Mouse (Mus musculus) intestine, postnatal 0 days (tissue): ENCODE measurements around the gene Hist1h4h. TPM values are rescaled to one million over a fixed set of nuclear protein-coding genes. Genes with fewer than 3 reads are reported as not detected.

Experiments used
- ATAC-seq: fragments of 200-750 bp; cut with Nextera tagmentation; 2 replicates; pipeline ENCODE4 v1.8.0; 2017; ENCODE audit warnings: mild to moderate bottlenecking, moderate TSS enrichment, moderate library complexity
- H3K27ac ChIP-seq: fragments of 300-500 bp; sonication (generic); 2 replicates; pipeline ENCODE4 v1.5.1; 2014; ENCODE audit warnings: mild to moderate bottlenecking, low read depth, low read length, moderate library complexity
- H3K27me3 ChIP-seq: fragments of 300-500 bp; sonication (generic); replicated peaks from 2 replicates; pipeline ENCODE4 v1.6.1; 2014; ENCODE audit warnings: low read length, mixed read lengths; ENCODE audit not compliant: control insufficient read depth, insufficient read depth
- H3K36me3 ChIP-seq: fragments of 300-500 bp; sonication (generic); 2 replicates; pipeline ENCODE4 v1.6.1; 2014; ENCODE audit warnings: mild to moderate bottlenecking, moderate library complexity; ENCODE audit not compliant: control insufficient read depth, insufficient read depth
- H3K4me1 ChIP-seq: fragments of 300-500 bp; sonication (generic); replicated peaks from 2 replicates; pipeline ENCODE4 v1.6.1; 2014; ENCODE audit warnings: antibody characterized with exemption, low read length, mixed read lengths; ENCODE audit not compliant: control insufficient read depth, insufficient read depth
- H3K4me2 ChIP-seq: fragments of 300-500 bp; sonication (generic); replicated peaks from 2 replicates; pipeline ENCODE4 v1.6.1; 2014; ENCODE audit warnings: low read depth, mild to moderate bottlenecking, moderate library complexity
- H3K4me3 ChIP-seq: fragments of 300-500 bp; sonication (generic); 2 replicates; pipeline ENCODE4 v1.5.1; 2014; ENCODE audit warnings: low read depth, low read length
- H3K9ac ChIP-seq: fragments of 300-500 bp; sonication (generic); 2 replicates; pipeline ENCODE4 v1.6.1; 2014; ENCODE audit warnings: mild to moderate bottlenecking, low read depth, low read length
- H3K9me3 ChIP-seq: fragments of 300-500 bp; sonication (generic); 2 replicates; pipeline ENCODE4 v1.6.1; 2016; ENCODE audit warnings: mixed run types; ENCODE audit not compliant: control insufficient read depth
- CTCF ChIP-seq: sonication (generic); IDR thresholded peaks from 2 replicates; pipeline ENCODE4 v1.5.1; 2016; ENCODE audit warnings: low read depth, mild to moderate bottlenecking, control low read depth, antibody characterized with exemption, moderate library complexity
- WGBS: fragments of 180-500 bp; shearing (Covaris S2); extraction: QIAGEN DNeasy Blood & Tissue Kit; methylation state at CpG from one replicate; pipeline ENCODE4 v1.1.7; 2014; 5-methylcytosine and 5-hydroxymethylcytosine counted together
- polyA plus RNA-seq: library from polyadenylated mRNA; unstranded; fragments of >200 nt; fragmentation: Nextera tagmentation; extraction: Ambion mirVana; gene quantifications from 2 replicates; pipeline ENCODE4 v1.2.1, GENCODE M21; 2015

Gene Hist1h4h
- polyA plus RNA-seq, 1 experiment from 2014 or later, result 6.1 TPM

DNA sequence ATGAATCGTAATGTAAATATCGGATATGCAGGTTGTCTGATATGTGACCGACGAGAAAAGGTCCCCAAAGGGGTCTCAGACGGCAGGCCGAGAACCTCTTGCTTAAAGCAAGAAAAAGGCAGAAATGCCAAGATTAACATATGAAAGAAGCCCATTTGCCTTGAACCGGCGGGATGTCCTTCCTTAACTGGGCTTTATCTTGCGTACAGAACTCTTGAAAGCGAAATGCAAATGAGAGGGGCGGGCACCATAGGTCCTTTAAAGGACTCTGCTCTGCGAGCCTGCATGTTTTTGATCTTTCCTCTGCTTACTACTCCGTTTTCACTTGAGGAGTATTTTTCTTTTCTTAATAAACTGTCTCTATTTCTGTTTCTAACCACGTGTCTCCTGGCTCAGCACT lies 38.9 kb upstream of the Hist1h4h start:
- H3K4me1 ChIP-seq, result no peaks in the 10 kb centered on the region
- H3K27ac ChIP-seq, result no peak overlapping the region
- no peak for ATAC-seq
- H3K36me3 ChIP-seq, result no peaks in the 10 kb centered on the region
- no peaks in the 10 kb centered on the region for H3K9me3 ChIP-seq
- no peak overlapping the region for H3K9ac ChIP-seq
- WGBS, result 23% methylated on average over 14 of the region's 14 CpGs
- TF ChIP-seq CTCF, result no peak
- peak overlapping the region; percentile 55 for H3K4me2 ChIP-seq
- H3K27me3 ChIP-seq, result no peaks in the 10 kb centered on the region
- peak overlapping the region; percentile 20; the same call in 1 of the 2 replicates for H3K4me3 ChIP-seq

GRCm38 (mm10) chr13:23495526-23495925 lies 35.3 kb upstream of the Hist1h4h start:
- no peak overlapping the region for H3K27ac ChIP-seq
- no peaks in the 10 kb centered on the region; the same call in 1 of the 2 replicates for H3K4me1 ChIP-seq
- H3K4me2 ChIP-seq, result no peak overlapping the region
- H3K9ac ChIP-seq, result no peak overlapping the region
- no peaks in the 10 kb centered on the region for H3K9me3 ChIP-seq
- no peak overlapping the region for H3K4me3 ChIP-seq
- 75% methylated on average over 6 of the region's 6 CpGs for WGBS
- TF ChIP-seq CTCF, result no peak
- H3K27me3 ChIP-seq, result no peaks in the 10 kb centered on the region
- H3K36me3 ChIP-seq, result no peaks in the 10 kb centered on the region
- no peak for ATAC-seq

DNA sequence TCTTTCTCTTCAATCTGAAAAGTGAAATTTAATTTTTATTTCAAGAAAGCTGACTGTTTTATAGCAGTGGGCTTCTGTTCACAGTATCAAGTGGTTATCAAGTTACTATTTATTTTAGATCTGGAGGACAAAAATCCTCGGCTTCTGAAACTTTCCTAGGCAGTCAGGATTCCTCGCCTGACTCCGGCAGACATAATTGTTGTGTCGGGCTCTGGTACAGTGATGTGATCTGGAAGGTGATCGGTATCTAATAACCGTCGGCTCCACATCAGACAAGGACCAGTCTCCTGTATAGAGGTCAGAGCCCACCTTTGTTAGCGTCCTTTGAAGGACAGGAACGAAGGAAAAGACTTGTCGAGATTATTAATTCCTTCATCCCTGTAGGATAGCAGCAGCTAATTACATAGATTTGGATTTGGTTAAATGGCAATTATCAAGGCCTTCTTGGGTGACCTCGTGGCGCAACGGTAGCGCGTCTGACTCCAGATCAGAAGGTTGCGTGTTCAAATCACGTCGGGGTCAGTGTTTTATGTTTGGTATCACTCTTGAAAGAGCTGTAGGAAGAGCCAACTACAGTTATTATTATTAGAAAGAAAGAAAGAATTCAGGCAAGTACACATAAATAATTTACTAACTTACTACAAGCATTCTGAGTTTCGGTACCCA lies 33.1 kb upstream of the Hist1h4h start:
- WGBS, result 14% methylated on average over 19 of the region's 19 CpGs
- Histone ChIP-seq H3K4me3 (peak overlapping the region; percentile 32), H3K9ac (no peak overlapping the region), H3K9me3 (no peaks in the 10 kb centered on the region), H3K4me1 (no peaks in the 10 kb centered on the region; the same call in 1 of the 2 replicates), H3K36me3 (no peaks in the 10 kb centered on the region), H3K27ac (no peak overlapping the region), H3K4me2 (peak overlapping the region; percentile 62), H3K27me3 (no peaks in the 10 kb centered on the region)
- no peak for ATAC-seq
- no peak for TF ChIP-seq CTCF

GRCm38 (mm10) chr13:23498653-23499052 lies 32.2 kb upstream of the Hist1h4h start:
- no peaks in the 10 kb centered on the region; the same call in 1 of the 2 replicates for H3K4me1 ChIP-seq
- H3K36me3 ChIP-seq, result no peaks in the 10 kb centered on the region
- H3K9ac ChIP-seq, result no peak overlapping the region
- H3K27me3 ChIP-seq, result no peaks in the 10 kb centered on the region
- 13% methylated on average over 10 of the region's 10 CpGs for WGBS
- H3K4me2 ChIP-seq, result peak overlapping the region; percentile 62
- H3K4me3 ChIP-seq, result peak overlapping the region; percentile 32
- no peak for ATAC-seq
- no peaks in the 10 kb centered on the region for H3K9me3 ChIP-seq
- TF ChIP-seq CTCF, result no peak
- no peak overlapping the region for H3K27ac ChIP-seq

- WGBS, result 33% methylated on average over 7 of the region's 7 CpGs
- no peaks in the 10 kb centered on the region; the same call in 1 of the 2 replicates for H3K4me1 ChIP-seq
- no peaks in the 10 kb centered on the region for H3K9me3 ChIP-seq
- H3K36me3 ChIP-seq, result no peaks in the 10 kb centered on the region
- H3K4me3 ChIP-seq, result no peak overlapping the region
- H3K4me2 ChIP-seq, result no peak overlapping the region
- H3K9ac ChIP-seq, result no peak overlapping the region
- TF ChIP-seq CTCF, result no peak
- no peaks in the 10 kb centered on the region for H3K27me3 ChIP-seq
- H3K27ac ChIP-seq, result no peak overlapping the region
- no peak for ATAC-seq
Measured at GRCm38 (mm10) chr13:23499943-23500342, 30.9 kb upstream of the Hist1h4h start.

GRCm38 (mm10) chr13:23500424-23501200 lies 30.2 kb upstream of the Hist1h4h start:
- H3K9me3 ChIP-seq, result no peaks in the 10 kb centered on the region
- WGBS, result 8% methylated on average over 17 of the region's 17 CpGs
- ATAC-seq, result peak; percentile 74
- no peak overlapping the region for H3K27ac ChIP-seq
- H3K27me3 ChIP-seq, result no peaks in the 10 kb centered on the region
- 0 out of 2 replicates have a peak overlapping the region, but pooled peaks have one; percentile 6 for H3K4me2 ChIP-seq
- peaks cover under 1% of the 10 kb centered on the region; the same call in 1 of the 2 replicates for H3K4me1 ChIP-seq
- no peak overlapping the region for H3K4me3 ChIP-seq
- no peak for TF ChIP-seq CTCF
- H3K36me3 ChIP-seq, result no peaks in the 10 kb centered on the region
- no peak overlapping the region for H3K9ac ChIP-seq
